Mouse (Mus musculus) macrophage (primary cell): ENCODE data around the gene Bhmt. TPM values are rescaled to one million over a fixed set of nuclear protein-coding genes. Genes with fewer than 3 reads are reported as not detected.

ENCODE experiments used
- H3K27ac ChIP-seq: fragments of 350-480 bp; formaldehyde crosslinking; 2 replicates; pipeline ENCODE4 v1.9.0; 2021
- H3K36me3 ChIP-seq: fragments of 350-480 bp; formaldehyde crosslinking; 2 replicates; pipeline ENCODE4 v1.9.0; 2021; ENCODE audit errors: inconsistent target
- H3K4me3 ChIP-seq: fragments of 350-480 bp; formaldehyde crosslinking; 2 replicates; pipeline ENCODE4 v1.9.0; 2021; ENCODE audit errors: inconsistent target
- H3K79me2 ChIP-seq: fragments of 350-480 bp; formaldehyde crosslinking; 2 replicates; pipeline ENCODE4 v1.9.0; 2021; ENCODE audit errors: inconsistent target
- WGBS: methylation state at CpG from one replicate; pipeline ENCODE4 v1.1.7; 2026; ENCODE audit warnings: inconsistent platforms; ENCODE audit not compliant: missing documents; 5-methylcytosine and 5-hydroxymethylcytosine counted together
- polyA plus RNA-seq: library from polyadenylated mRNA; stranded (reverse); fragments of 250-400 nt; gene quantifications from 3 replicates; pipeline ENCODE4 v1.2.4, GENCODE M21; 2018; ENCODE audit warnings: inconsistent platforms
- total RNA-seq, 78 experiments: library from RNA; depleted of rRNA; stranded (reverse); fragments of 250-400 nt; gene quantifications; 1 replicate in 9 of 78; 2 replicates in 24 of 78; 3 replicates in 43 of 78; 4 replicates in 2 of 78; pipeline ENCODE4 v1.2.4; 2018; ENCODE audit warnings: inconsistent platforms in 56 of 78

Bhmt gene
- not detected for total RNA-seq (2018; cell fraction: chromatin; rRNA removed)
- total RNA-seq (2018; cell fraction: cytosol; rRNA removed), result not detected
- not detected for total RNA-seq (2018; cell fraction: nucleus; rRNA removed)
- polyA plus RNA-seq, result not detected in 3 replicates

DNA sequence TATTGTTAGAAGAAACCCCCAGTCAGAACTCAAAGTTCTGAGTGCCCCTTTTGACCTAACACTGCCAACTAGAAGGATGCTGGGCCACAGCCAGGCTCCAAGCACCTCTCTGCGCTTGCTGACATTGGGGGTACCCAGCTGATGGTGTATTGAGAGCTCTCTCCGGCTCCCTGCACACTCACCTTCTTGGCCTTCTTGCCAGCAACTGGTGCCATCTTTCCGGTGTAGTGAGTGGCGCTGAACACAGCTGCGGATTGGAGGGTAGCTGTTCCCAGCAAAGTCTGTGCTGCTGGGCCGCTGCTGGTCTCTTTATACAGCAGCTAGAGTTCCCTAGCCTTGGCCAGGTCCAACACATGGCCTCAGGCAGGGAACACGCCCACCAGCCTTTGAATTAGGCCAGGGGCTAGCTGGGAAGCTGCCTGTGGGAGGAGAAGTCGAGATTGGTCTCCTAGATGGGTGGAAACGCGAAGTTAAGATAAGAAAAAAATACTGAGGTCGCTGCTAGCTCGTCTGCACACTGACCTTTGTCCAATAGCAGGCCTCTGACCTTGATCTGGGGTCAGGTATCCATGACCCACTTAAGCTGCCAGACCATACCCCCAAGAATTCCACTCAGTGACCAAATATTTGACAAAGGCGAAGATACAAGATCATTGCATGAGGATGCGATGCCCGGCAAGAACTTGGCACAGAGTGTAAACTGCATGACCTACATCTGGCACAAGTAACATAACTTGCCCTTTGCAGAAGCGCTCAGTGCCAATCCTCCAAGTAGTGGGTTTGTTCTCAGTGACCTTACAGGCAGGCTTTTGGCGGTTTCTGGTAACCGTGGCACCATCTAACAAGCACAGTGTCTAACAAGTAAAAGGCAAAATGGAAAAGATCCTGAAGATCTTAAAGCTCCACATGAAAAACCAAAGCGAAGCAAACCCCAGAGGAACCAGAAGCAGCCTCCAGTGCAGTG, at the start of gene Bhmt:
Gene Bhmt, minus strand, starts transcription at position 680 of the 964 bp plus-strand sequence.
- no peak within 1 kb of the TSS for H3K27ac ChIP-seq
- H3K36me3 ChIP-seq, result no peaks in the 10 kb centered on the region
- no peaks in the 10 kb centered on the region for H3K79me2 ChIP-seq
- no peak within 1 kb of the TSS for H3K4me3 ChIP-seq
- whole genome bisulfite sequencing, result 90% methylated on average over 19 of the region's 19 CpGs

- WGBS, result 61% methylated on average over 3 of the region's 5 CpGs
- Histone ChIP-seq H3K4me3 (no peak overlapping the region), H3K27ac (no peak overlapping the region), H3K79me2 (no peaks in the 10 kb centered on the region), H3K36me3 (no peaks in the 10 kb centered on the region)
These were observed 49.6 kb upstream of the Bhmt start for GRCm38 (mm10) chr13:93687321-93687720.

DNA sequence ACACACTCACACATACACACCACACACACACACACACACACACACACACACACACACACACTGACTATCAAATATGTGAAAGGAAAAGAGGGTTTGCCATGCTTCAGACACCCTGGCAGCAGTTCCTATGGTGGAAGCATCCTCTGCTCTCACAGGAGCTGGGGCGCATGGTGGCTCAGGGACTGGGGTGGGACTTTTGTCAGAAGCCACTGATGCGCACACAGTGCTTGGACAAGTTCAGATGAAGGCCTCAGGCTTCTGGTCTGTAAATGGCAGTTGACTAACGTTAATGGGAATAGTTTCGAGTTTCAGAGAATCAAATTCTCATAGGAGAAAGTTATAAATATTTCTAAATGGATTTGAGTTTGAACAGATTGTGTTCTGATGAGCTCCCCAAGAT, 47.5 kb upstream of the Bhmt start:
- no peak overlapping the region for H3K4me3 ChIP-seq
- no peaks in the 10 kb centered on the region for H3K79me2 ChIP-seq
- H3K36me3 ChIP-seq, result no peaks in the 10 kb centered on the region
- 91% methylated on average over 4 of the region's 4 CpGs for WGBS
- no peak overlapping the region for H3K27ac ChIP-seq

GRCm38 (mm10) chr13:93683336-93683735, 45.6 kb upstream of the Bhmt start:
- H3K79me2 ChIP-seq, result no peaks in the 10 kb centered on the region
- H3K27ac ChIP-seq, result no peak overlapping the region
- H3K36me3 ChIP-seq, result no peaks in the 10 kb centered on the region
- H3K4me3 ChIP-seq, result no peak overlapping the region

DNA sequence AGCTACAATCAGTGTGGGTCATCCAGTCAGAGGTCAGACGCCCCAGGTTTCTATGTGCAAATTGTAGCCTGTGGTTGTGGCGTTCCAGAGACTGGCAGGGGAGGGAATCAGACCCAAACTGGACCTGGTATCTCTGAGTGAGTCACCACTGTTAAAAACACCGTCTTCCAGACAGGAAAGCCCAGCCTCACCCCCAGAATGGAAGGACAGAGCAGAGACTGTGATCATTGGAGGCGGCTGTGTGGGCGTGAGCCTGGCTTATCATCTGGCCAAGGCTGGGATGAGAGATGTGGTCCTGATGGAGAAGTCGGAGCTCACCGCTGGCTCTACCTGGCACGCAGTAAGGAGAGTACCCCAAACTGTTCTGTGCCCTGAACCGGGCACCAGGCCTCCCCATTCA, 39.1 kb upstream of the Bhmt start:
- H3K36me3 ChIP-seq, result no peaks in the 10 kb centered on the region
- WGBS, result 76% methylated on average over 9 of the region's 9 CpGs
- H3K27ac ChIP-seq, result no peak overlapping the region

GRCm38 (mm10) chr13:93674131-93674561, 36.4 kb upstream of the Bhmt start, which contains the start of the genes Bhmt2 and Dmgdh:
Gene Bhmt2 (minus strand): TSS chr13:93674302.
Gene Dmgdh (plus strand): TSS chr13:93674433.
- Histone ChIP-seq H3K27ac (no peak within 1 kb of the TSS), H3K4me3 (no peak within 1 kb of the TSS), H3K79me2 (no peaks in the 10 kb centered on the region)

More for the DNA sequence above, 39.1 kb upstream of the Bhmt start:
- H3K4me3 ChIP-seq, result no peak overlapping the region
- H3K79me2 ChIP-seq, result no peaks in the 10 kb centered on the region

GRCm38 (mm10) chr13:93673296-93673695, 35.5 kb upstream of the Bhmt start:
- H3K4me3 ChIP-seq, result no peak overlapping the region
- H3K27ac ChIP-seq, result no peak overlapping the region
- WGBS, result 94% methylated on average over 2 of the region's 2 CpGs
- no peaks in the 10 kb centered on the region for H3K36me3 ChIP-seq
- no peaks in the 10 kb centered on the region for H3K79me2 ChIP-seq

More at GRCm38 (mm10) chr13:93674131-93674561, 36.4 kb upstream of the Bhmt start, which contains the start of the genes Bhmt2 and Dmgdh:
- WGBS, result 34% methylated on average over 28 of the region's 31 CpGs
- no peaks in the 10 kb centered on the region for H3K36me3 ChIP-seq

DNA sequence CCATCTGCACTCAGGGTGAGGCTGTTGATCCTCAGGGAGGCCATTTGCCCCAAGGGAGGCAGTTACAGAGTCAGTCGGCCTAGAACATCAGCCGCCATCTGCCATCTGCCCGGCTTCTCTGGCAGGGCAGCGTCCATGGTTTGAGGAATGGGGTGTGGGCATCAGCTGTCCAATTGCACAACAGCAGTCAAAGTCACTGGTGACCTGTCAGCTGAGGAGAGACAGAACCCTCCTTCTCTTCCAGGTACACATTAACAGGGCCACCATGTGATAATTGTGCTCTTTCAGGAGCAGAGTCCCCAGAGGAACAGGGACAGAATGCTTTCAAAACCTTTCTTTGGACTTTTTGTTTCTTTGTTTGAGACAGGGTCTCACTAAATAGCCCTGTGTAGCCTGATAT, 34.6 kb upstream of the Bhmt start:
- WGBS, result 90% methylated on average over 4 of the region's 4 CpGs
- H3K36me3 ChIP-seq, result no peaks in the 10 kb centered on the region
- no peak overlapping the region for H3K27ac ChIP-seq
- no peaks in the 10 kb centered on the region for H3K79me2 ChIP-seq
- H3K4me3 ChIP-seq, result no peak overlapping the region

DNA sequence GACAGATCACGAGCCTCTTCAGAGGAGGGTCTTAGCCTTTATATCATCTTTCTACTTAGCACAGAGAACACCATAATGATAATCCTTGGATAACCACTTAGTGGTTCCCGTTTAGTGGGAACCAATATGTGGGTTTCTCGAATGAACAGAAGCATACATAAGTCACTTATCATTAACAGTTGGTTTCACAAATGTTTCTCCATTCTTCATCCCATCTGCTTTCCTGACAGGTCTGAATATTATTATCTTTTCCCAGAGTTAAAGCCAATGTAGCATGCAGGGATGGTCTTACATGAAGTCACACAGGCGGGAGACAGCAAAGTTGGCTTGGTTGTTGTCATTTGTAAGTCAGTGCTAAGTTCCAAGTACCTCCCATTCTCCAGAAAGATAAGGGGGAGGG, 29.8 kb upstream of the Bhmt start:
- Histone ChIP-seq H3K4me3 (no peak overlapping the region), H3K27ac (no peak overlapping the region), H3K79me2 (no peaks in the 10 kb centered on the region), H3K36me3 (no peaks in the 10 kb centered on the region)
- 95% methylated on average over 4 of the region's 4 CpGs for WGBS

DNA sequence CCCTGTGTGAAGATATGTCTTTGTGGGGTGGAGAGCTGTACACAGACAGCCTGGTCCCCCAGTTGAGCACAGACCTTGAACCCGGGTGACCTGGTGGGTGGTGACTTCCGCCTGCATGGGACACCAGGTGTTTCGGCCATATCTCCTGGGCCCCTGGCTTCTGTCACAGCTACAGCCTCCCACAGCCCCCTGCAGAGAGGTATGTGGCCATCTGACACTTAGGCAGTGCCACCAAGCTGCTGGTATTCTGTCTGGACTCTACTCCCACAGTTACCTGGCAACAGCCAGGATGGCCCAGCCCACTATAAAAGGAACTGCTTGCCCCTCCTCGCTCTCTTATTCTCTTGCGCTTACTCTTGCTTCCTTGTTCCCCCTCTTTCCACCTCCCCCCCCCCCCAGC, 20.2 kb upstream of the Bhmt start:
- H3K4me3 ChIP-seq, result no peak overlapping the region
- H3K79me2 ChIP-seq, result no peaks in the 10 kb centered on the region
- no peak overlapping the region for H3K27ac ChIP-seq
- WGBS, result 95% methylated on average over 5 of the region's 5 CpGs
- H3K36me3 ChIP-seq, result no peaks in the 10 kb centered on the region

GRCm38 (mm10) chr13:93653382-93653781, 15.6 kb upstream of the Bhmt start:
- no peak overlapping the region for H3K4me3 ChIP-seq
- H3K36me3 ChIP-seq, result no peaks in the 10 kb centered on the region
- H3K27ac ChIP-seq, result no peak overlapping the region
- no peaks in the 10 kb centered on the region for H3K79me2 ChIP-seq
- WGBS, result 97% methylated on average over 6 of the region's 6 CpGs

- no peak overlapping the region for H3K4me3 ChIP-seq
- H3K79me2 ChIP-seq, result no peaks in the 10 kb centered on the region
- no peaks in the 10 kb centered on the region for H3K36me3 ChIP-seq
- WGBS, result 93% methylated on average over 7 of the region's 7 CpGs
- no peak overlapping the region for H3K27ac ChIP-seq
These were observed 10.8 kb upstream of the Bhmt start for GRCm38 (mm10) chr13:93648387-93649130.

DNA sequence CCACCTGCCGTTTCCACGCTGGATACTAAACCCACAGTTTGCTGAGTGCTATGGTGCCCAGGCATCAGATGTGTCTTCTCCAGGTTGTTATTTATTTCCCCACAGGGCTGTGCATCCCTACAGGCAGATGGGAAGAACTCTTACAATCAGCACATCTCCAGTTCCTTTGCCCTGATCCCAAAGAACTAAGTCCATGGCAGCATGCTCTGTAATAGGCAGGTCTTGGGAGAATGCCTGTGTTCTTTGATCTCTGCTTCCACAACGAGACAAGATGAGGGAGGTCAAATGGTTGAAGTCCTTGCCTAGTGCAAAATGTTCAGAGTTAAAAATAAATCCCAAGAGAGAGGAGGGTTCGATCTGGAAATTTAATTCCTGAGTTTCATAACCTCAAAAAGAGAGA, 1.9 kb upstream of the Bhmt start:
- H3K36me3 ChIP-seq, result no peaks in the 10 kb centered on the region
- whole genome bisulfite sequencing, result 79% methylated on average over 4 of the region's 4 CpGs

GRCm38 (mm10) chr13:93636561-93636960, 1.2 kb downstream of the Bhmt start:
- WGBS, result 100% methylated on average over 1 of the region's 1 CpGs
- no peaks in the 10 kb centered on the region for H3K36me3 ChIP-seq
- no peaks in the 10 kb centered on the region for H3K79me2 ChIP-seq
- no peak overlapping the region for H3K4me3 ChIP-seq
- no peak overlapping the region for H3K27ac ChIP-seq

More for the DNA sequence above, 1.9 kb upstream of the Bhmt start:
- no peak overlapping the region for H3K27ac ChIP-seq
- no peaks in the 10 kb centered on the region for H3K79me2 ChIP-seq
- H3K4me3 ChIP-seq, result no peak overlapping the region

GRCm38 (mm10) chr13:93632927-93633326, 4.8 kb downstream of the Bhmt start:
- Histone ChIP-seq H3K36me3 (no peaks in the 10 kb centered on the region), H3K4me3 (no peak overlapping the region), H3K27ac (no peak overlapping the region), H3K79me2 (no peaks in the 10 kb centered on the region)
- WGBS, result 91% methylated on average over 5 of the region's 5 CpGs
